Mouse (Mus musculus) hindbrain, postnatal 0 days (tissue): ENCODE results near the gene Agps. TPM values are rescaled to one million over a fixed set of nuclear protein-coding genes. Genes with fewer than 3 reads are reported as not detected.

ENCODE experiments used
- ATAC-seq: fragments of 200-750 bp; cut with Nextera tagmentation; 2 replicates; pipeline ENCODE4 v1.8.0; 2017; ENCODE audit warnings: mild to moderate bottlenecking, moderate TSS enrichment, moderate library complexity
- DNase-seq: peaks from one replicate; pipeline ENCODE4 v3.0.0-alpha.2; 2015; ENCODE audit warnings: low spot score
- H3K27ac ChIP-seq: fragments of 300-500 bp; sonication (generic); 2 replicates; pipeline ENCODE4 v1.5.1; 2014; ENCODE audit warnings: mild to moderate bottlenecking
- H3K27me3 ChIP-seq: fragments of 300-500 bp; sonication (generic); 2 replicates; pipeline ENCODE4 v1.6.1; 2014; ENCODE audit warnings: low read length, mixed read lengths; ENCODE audit not compliant: insufficient read depth
- H3K36me3 ChIP-seq: fragments of 300-500 bp; sonication (generic); 2 replicates; pipeline ENCODE4 v1.6.1; 2014; ENCODE audit warnings: low read length, mixed read lengths; ENCODE audit not compliant: insufficient read depth
- H3K4me1 ChIP-seq: fragments of 300-500 bp; sonication (generic); 2 replicates; pipeline ENCODE4 v1.6.1; 2014; ENCODE audit warnings: antibody characterized with exemption, low read length, mixed read lengths; ENCODE audit not compliant: insufficient read depth
- H3K4me2 ChIP-seq: fragments of 300-500 bp; sonication (generic); 2 replicates; pipeline ENCODE4 v1.6.1; 2014; ENCODE audit warnings: low read depth, mild to moderate bottlenecking, low read length, moderate library complexity, mixed read lengths
- H3K4me3 ChIP-seq: fragments of 300-500 bp; sonication (generic); 2 replicates; pipeline ENCODE4 v1.5.1; 2014; ENCODE audit warnings: low read length
- H3K9ac ChIP-seq: fragments of 300-500 bp; sonication (generic); replicated peaks from 2 replicates; pipeline ENCODE4 v1.6.1; 2014; ENCODE audit warnings: mild to moderate bottlenecking, low read length, moderate library complexity, mixed read lengths
- H3K9me3 ChIP-seq: fragments of 300-500 bp; sonication (generic); 2 replicates; pipeline ENCODE4 v1.6.1; 2016; ENCODE audit warnings: low read length, mixed read lengths
- CTCF ChIP-seq: IDR thresholded peaks from 2 replicates; pipeline ENCODE4 v1.5.1; 2016; ENCODE audit warnings: antibody characterized with exemption, control low read depth, low read depth
- WGBS: fragments of 180-500 bp; shearing (Covaris S2); extraction: QIAGEN DNeasy Blood & Tissue Kit; methylation state at CpG from one replicate; pipeline ENCODE4 v1.1.7; 2014; 5-methylcytosine and 5-hydroxymethylcytosine counted together
- polyA plus RNA-seq: library from polyadenylated mRNA; unstranded; fragments of >200 nt; fragmentation: Nextera tagmentation; extraction: Ambion mirVana; gene quantifications from 2 replicates; pipeline ENCODE4 v1.2.1, GENCODE M21; 2015
- total RNA-seq: library from RNA; depleted of rRNA; stranded (reverse); fragments of >200 nt; gene quantifications from 2 replicates; pipeline ENCODE4 v1.2.3, GENCODE M21; 2014

Agps gene
- total and polyA plus RNA-seq, 2 experiments from 2014 or later, result 17.1 to 40.0 TPM

DNA sequence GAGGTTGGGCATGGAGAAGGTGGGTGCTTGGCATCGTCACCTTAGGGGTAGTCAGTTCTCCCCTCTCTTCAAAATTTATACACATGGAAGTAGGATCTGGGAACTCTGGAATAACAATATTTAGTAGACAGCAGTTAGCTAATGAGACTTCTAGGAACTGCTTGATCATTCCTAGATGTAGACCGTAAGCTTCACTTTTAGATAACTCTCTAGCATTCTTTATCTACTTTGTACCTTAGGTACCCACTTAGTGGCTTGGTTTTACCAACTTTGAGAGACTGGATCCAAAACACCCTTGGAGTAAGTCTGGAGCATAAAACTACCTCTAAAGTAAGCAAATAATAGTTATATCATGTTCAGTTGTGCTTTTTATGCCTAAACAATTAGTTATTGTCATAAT is 20.5 kb downstream of the Agps start:
- Histone ChIP-seq H3K36me3 (no peaks in the 10 kb centered on the region; the same call in 1 of the 2 replicates), H3K4me3 (no peak overlapping the region), H3K9ac (no peak overlapping the region), H3K27me3 (no peaks in the 10 kb centered on the region), H3K4me2 (no peak overlapping the region), H3K4me1 (no peaks in the 10 kb centered on the region), H3K27ac (no peak overlapping the region), H3K9me3 (no peaks in the 10 kb centered on the region)
- no peak for ATAC-seq
- DNase-seq, result no peak
- 99% methylated on average over 2 of the region's 2 CpGs for WGBS
- TF ChIP-seq CTCF, result no peak

DNA sequence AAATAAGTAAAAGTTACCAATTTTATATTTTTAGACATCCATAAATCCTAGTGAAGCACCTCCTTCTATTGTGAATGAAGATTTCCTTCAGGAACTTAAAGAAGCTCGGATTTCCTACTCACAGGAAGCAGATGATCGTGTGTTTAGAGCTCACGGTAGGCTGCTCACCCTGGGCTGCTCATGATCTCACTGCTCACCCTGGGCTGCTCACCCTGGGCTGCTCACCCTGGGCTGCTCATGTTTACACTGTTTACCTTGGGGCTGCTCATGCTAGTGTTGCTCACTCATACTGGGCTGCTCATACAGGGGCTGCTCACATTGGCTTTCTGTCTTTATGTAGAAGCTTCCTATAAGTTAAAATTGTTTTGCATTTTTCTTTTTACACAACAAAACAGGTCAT is 22.2 kb downstream of the Agps start:
- peaks cover 5% of the 10 kb centered on the region; the same call in 1 of the 2 replicates for H3K36me3 ChIP-seq
- no peak overlapping the region for H3K27ac ChIP-seq
- ATAC-seq, result no peak
- DNase-seq, result no peak
- no peak overlapping the region for H3K4me2 ChIP-seq
- 74% methylated on average over 3 of the region's 3 CpGs for WGBS
- H3K4me3 ChIP-seq, result no peak overlapping the region
- no peaks in the 10 kb centered on the region for H3K4me1 ChIP-seq
- H3K9ac ChIP-seq, result no peak overlapping the region
- no peak for TF ChIP-seq CTCF
- no peaks in the 10 kb centered on the region for H3K9me3 ChIP-seq
- no peaks in the 10 kb centered on the region for H3K27me3 ChIP-seq

DNA sequence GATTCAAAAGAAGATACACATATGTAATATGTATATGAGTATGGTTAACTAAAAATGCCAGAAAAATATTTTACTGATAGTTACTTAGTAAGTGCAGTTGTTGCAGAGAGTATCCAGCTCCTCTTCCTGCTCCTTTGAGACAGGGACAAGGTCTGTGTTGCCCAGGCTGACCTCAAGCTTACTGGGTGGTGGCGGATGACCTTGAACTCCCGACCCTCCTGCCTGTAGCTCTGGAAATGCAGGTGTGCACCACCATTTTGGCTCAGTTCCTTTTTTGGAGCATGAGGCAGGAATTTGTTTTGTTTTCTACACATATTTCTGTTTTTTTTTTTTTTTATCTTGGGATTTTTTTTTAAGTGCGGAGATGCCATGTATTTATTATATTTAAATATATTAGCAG is 29.1 kb downstream of the Agps start:
- ATAC-seq (no peak), DNase-seq (no peak)
- Histone ChIP-seq H3K4me2 (no peak overlapping the region), H3K9ac (no peak overlapping the region), H3K27me3 (no peaks in the 10 kb centered on the region), H3K4me3 (no peak overlapping the region), H3K4me1 (no peaks in the 10 kb centered on the region), H3K27ac (no peak overlapping the region), H3K36me3 (peaks cover 10% of the 10 kb centered on the region), H3K9me3 (no peaks in the 10 kb centered on the region)
- WGBS, result 100% methylated on average over 3 of the region's 3 CpGs
- no peak for TF ChIP-seq CTCF

DNA sequence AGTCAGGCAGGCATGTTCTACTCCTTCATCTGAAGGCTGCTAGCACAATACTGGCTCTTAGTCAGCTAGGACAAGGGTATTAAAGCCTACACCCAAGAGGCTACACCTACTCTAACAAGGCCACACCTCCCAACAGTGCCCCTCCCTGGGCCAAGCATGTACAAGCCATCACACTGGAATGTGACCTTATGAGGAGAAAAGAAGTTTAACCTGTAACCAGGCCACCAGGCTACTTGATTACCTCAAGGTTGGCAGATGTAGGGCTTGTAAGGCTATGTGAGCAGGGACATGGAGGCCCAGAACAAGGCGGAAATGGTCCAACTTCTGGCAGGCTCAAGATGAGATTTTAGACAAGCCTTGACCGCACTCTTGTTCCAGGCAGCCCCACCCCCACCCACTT is 37.6 kb downstream of the Agps start:
- 88% methylated on average over 2 of the region's 2 CpGs for WGBS
- ATAC-seq, result no peak

DNA sequence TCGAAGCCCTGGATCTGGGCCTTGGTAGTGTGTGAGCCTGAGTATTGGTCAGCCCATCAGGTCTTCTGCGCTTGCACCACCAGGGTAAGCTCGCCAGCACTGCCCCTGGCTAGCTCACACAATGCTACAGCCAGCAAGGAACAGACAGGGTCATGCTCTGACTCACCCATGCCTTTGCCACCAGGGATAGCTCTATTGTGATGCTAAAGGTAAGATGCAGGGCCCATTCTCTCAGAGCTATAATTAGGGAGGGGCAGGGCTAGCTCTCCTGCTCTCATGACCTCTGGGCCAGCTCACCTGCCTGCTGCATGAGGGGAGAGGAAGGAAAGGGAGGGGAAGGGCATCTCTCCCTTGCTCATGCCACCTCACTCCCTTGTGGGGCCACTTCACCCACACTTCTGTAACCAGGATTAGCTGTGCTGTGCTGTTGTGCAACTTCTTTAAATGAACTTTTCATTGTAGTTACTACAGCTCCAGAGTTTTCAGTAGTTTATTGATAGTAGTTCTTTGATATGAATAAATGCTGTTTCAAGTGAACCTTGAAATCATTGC is 42.1 kb downstream of the Agps start:
- no peaks in the 10 kb centered on the region for H3K27me3 ChIP-seq
- TF ChIP-seq CTCF, result no peak
- WGBS, result 60% methylated on average over 3 of the region's 3 CpGs
- ATAC-seq (no peak), DNase-seq (no peak)
- H3K4me2 ChIP-seq, result no peak overlapping the region
- no peak overlapping the region for H3K27ac ChIP-seq
- H3K9me3 ChIP-seq, result no peaks in the 10 kb centered on the region
- no peak overlapping the region for H3K4me3 ChIP-seq
- no peak overlapping the region for H3K9ac ChIP-seq
- no peaks in the 10 kb centered on the region for H3K4me1 ChIP-seq
- 0 out of 2 replicates have a peak, but pooled peaks cover 4% of the 10 kb centered on the region for H3K36me3 ChIP-seq

More for the DNA sequence above, 37.6 kb downstream of the Agps start:
- Histone ChIP-seq H3K4me2 (no peak overlapping the region), H3K9me3 (no peaks in the 10 kb centered on the region), H3K4me3 (no peak overlapping the region), H3K36me3 (peaks cover 6% of the 10 kb centered on the region; the same call in 1 of the 2 replicates), H3K27ac (no peak overlapping the region), H3K9ac (no peak overlapping the region), H3K27me3 (no peaks in the 10 kb centered on the region), H3K4me1 (no peaks in the 10 kb centered on the region)
- no peak for DNase-seq
- no peak for TF ChIP-seq CTCF

DNA sequence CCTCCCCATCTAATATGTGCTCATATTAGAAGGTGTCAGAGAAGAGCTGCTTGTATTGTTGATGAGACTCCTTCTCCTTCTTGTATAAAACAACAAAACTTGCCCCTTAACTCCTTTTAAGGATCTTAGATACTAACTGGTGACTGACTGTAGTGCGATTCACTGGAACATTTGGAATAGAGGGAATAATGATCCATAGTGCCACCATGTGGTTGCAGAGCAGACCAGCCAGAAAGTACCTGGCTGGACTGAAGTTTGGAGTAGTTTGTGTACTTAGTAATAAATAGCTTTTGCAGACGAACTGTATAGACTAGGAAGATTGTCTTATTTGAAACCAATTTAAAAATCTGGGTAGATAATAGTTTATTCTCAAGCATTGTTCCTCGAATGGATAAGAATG is 47.8 kb downstream of the Agps start:
- Histone ChIP-seq H3K27ac (no peak overlapping the region), H3K4me1 (no peaks in the 10 kb centered on the region), H3K4me2 (no peak overlapping the region), H3K36me3 (0 out of 2 replicates have a peak, but pooled peaks cover 4% of the 10 kb centered on the region), H3K9ac (no peak overlapping the region), H3K4me3 (no peak overlapping the region), H3K9me3 (no peaks in the 10 kb centered on the region), H3K27me3 (no peaks in the 10 kb centered on the region)
- TF ChIP-seq CTCF, result peak; percentile 72
- WGBS, result 51% methylated on average over 3 of the region's 3 CpGs
- DNase-seq (peak; percentile 68), ATAC-seq (no peak)

DNA sequence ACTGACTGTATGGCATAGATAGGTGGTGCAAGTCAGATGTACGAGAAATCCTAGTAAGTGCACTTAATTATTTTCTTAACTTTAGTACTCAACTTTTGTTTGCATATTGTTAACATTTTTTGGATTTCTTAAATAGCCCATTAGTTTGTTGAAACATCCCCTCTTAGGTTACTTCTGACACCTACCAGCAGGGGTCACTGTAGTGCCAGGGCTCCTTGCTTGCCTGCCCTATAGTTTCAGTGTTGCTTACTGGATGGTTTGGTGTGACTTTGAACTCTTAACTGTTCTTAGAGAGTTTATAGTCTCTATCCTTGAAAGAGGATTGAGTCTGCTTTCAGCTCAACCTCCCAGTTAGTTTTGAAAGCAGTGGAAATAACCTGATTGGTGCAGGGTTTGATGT is 51.6 kb downstream of the Agps start:
- H3K27me3 ChIP-seq, result no peaks in the 10 kb centered on the region
- no peak overlapping the region for H3K4me3 ChIP-seq
- TF ChIP-seq CTCF, result peak; percentile 84
- no peaks in the 10 kb centered on the region for H3K4me1 ChIP-seq
- 57% methylated on average over 1 of the region's 1 CpGs for WGBS
- no peak overlapping the region for H3K9ac ChIP-seq
- no peaks in the 10 kb centered on the region for H3K9me3 ChIP-seq
- H3K36me3 ChIP-seq, result peaks cover 5% of the 10 kb centered on the region; the same call in 1 of the 2 replicates
- H3K27ac ChIP-seq, result no peak overlapping the region
- no peak overlapping the region for H3K4me2 ChIP-seq
- ATAC-seq (no peak), DNase-seq (peak; percentile 70)
